Mouse (Mus musculus) midbrain, embryonic 10.5 days (tissue): ENCODE results near the gene Gm21992. TPM values are rescaled to one million over a fixed set of nuclear protein-coding genes. Genes with fewer than 3 reads are reported as not detected.
"Not testable (repeated sequence)": the region's sequence is repeated elsewhere in the genome, so short reads cannot be mapped to it uniquely, and the experiment has no call there.

Experiments
- DNase-seq: peaks from one replicate; pipeline ENCODE4 v3.0.0-alpha.2; 2017; ENCODE audit warnings: low spot score
- H3K27ac ChIP-seq: fragments of 300-500 bp; sonication (generic); replicated peaks from 2 replicates; pipeline ENCODE4 v1.5.1; 2016; ENCODE audit warnings: mild to moderate bottlenecking
- H3K27me3 ChIP-seq: fragments of 300-500 bp; sonication (generic); 2 replicates; pipeline ENCODE4 v1.6.1; 2016; ENCODE audit warnings: low read depth, mild to moderate bottlenecking; ENCODE audit not compliant: poor library complexity, severe bottlenecking
- H3K36me3 ChIP-seq: fragments of 300-500 bp; sonication (generic); 2 replicates; pipeline ENCODE4 v1.6.1; 2016; ENCODE audit warnings: mild to moderate bottlenecking, moderate library complexity
- H3K4me1 ChIP-seq: fragments of 300-500 bp; sonication (generic); 2 replicates; pipeline ENCODE4 v1.6.1; 2016
- H3K4me3 ChIP-seq: fragments of 300-500 bp; sonication (generic); 2 replicates; pipeline ENCODE4 v1.5.1; 2016; ENCODE audit warnings: mild to moderate bottlenecking, moderate library complexity
- H3K9me3 ChIP-seq: fragments of 300-500 bp; sonication (generic); replicated peaks from 2 replicates; pipeline ENCODE4 v1.6.1; 2016; ENCODE audit warnings: mild to moderate bottlenecking
- WGBS: fragments of 180-500 bp; shearing (Covaris S2); methylation state at CpG from one replicate; pipeline ENCODE4 v1.1.7; 2016; 5-methylcytosine and 5-hydroxymethylcytosine counted together
- polyA plus RNA-seq: library from polyadenylated mRNA; unstranded; fragments of >200 nt; fragmentation: Nextera tagmentation; extraction: Ambion mirVana; gene quantifications from 2 replicates; pipeline ENCODE4 v1.2.1, GENCODE M21; 2016

Gm21992 gene
- polyA plus RNA-seq, 1 experiment from 2014 or later = 35.3 TPM

GRCm38 (mm10) chr19:4838526-4839140 lies 27.2 kb upstream of the Gm21992 start:
- 38% methylated on average over 10 of the region's 10 CpGs for WGBS
- Histone ChIP-seq H3K36me3 (no peaks in the 10 kb centered on the region), H3K4me3 (peak overlapping the region; percentile 72), H3K4me1 (peaks cover 21% of the 10 kb centered on the region), H3K27ac (peak overlapping the region; percentile 83), H3K9me3 (no peaks in the 10 kb centered on the region), H3K27me3 (peaks cover 31% of the 10 kb centered on the region)
- no peak for DNase-seq

- Histone ChIP-seq H3K27me3 (peaks cover 26% of the 10 kb centered on the region), H3K4me1 (peaks cover 27% of the 10 kb centered on the region), H3K27ac (no peak overlapping the region), H3K9me3 (no peaks in the 10 kb centered on the region), H3K36me3 (peaks cover 4% of the 10 kb centered on the region), H3K4me3 (no peak overlapping the region)
- no peak for DNase-seq
- WGBS = 96% methylated on average over 6 of the region's 6 CpGs
Observed at GRCm38 (mm10) chr19:4837049-4837448, 25.6 kb upstream of the Gm21992 start.

GRCm38 (mm10) chr19:4836096-4836495 lies 24.7 kb upstream of the Gm21992 start:
- H3K27me3 ChIP-seq = peaks cover 17% of the 10 kb centered on the region
- peaks cover 4% of the 10 kb centered on the region for H3K36me3 ChIP-seq
- H3K4me3 ChIP-seq = no peak overlapping the region
- no peak overlapping the region for H3K27ac ChIP-seq
- DNase-seq = no peak
- peaks cover 27% of the 10 kb centered on the region for H3K4me1 ChIP-seq
- H3K9me3 ChIP-seq = no peaks in the 10 kb centered on the region
- 82% methylated on average over 2 of the region's 2 CpGs for WGBS

DNA sequence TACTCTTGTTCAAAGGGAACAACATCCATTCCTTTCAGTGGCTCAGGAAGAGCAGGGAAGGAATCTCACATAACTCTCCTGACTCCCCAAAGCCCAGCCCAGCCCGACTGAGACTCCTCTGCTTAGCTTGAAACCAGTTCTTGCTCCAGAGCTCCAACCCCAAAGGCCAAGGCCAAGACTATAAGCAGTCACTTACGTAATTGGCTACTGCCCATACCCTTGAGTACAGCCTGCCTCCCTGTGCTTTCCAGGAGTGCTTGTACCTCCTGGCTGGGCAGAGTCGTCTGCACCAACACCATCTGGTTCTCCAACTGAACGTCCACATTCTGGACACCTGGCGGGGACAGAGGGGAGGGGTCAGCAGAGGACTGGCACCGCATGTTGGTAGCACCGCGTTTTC lies 22.6 kb upstream of the Gm21992 start:
- DNase-seq = no peak
- peaks cover 17% of the 10 kb centered on the region for H3K4me1 ChIP-seq
- peaks cover 8% of the 10 kb centered on the region for H3K36me3 ChIP-seq
- H3K9me3 ChIP-seq = no peaks in the 10 kb centered on the region
- H3K27ac ChIP-seq = no peak overlapping the region
- 87% methylated on average over 8 of the region's 8 CpGs for WGBS
- no peak overlapping the region for H3K4me3 ChIP-seq
- no peaks in the 10 kb centered on the region for H3K27me3 ChIP-seq

DNA sequence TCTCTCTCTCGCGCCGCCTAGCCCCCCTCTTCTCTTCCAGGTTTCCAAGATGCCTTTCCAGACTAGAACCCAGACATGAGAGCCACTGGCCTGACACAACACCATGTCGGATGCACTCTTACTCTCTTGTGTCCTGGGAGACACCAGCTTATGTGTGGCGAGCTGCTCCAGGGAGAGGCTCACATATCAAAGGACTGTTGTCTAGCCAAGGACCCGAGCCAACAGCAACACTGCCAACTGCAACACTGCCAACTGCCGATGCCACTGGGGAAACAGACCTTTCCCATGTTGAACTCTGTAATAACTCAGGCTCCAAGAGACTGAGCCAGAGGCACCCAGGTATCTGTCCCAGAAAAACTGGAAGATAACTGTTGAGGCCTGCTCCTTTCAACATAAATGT lies 17.7 kb upstream of the Gm21992 start:
- DNase-seq = no peak
- 69% methylated on average over 7 of the region's 7 CpGs for WGBS
- Histone ChIP-seq H3K9me3 (no peaks in the 10 kb centered on the region), H3K4me3 (no peak overlapping the region), H3K4me1 (peaks cover 5% of the 10 kb centered on the region; the same call in 1 of the 2 replicates), H3K36me3 (peaks cover 31% of the 10 kb centered on the region), H3K27me3 (no peaks in the 10 kb centered on the region), H3K27ac (no peak overlapping the region)

GRCm38 (mm10) chr19:4828444-4829114 lies 17.2 kb upstream of the Gm21992 start:
- WGBS = 59% methylated on average over 16 of the region's 16 CpGs
- peaks cover 5% of the 10 kb centered on the region; the same call in 1 of the 2 replicates for H3K4me1 ChIP-seq
- H3K27ac ChIP-seq = no peak overlapping the region
- no peaks in the 10 kb centered on the region for H3K27me3 ChIP-seq
- H3K4me3 ChIP-seq = no peak overlapping the region
- DNase-seq = no peak
- H3K9me3 ChIP-seq = no peaks in the 10 kb centered on the region
- H3K36me3 ChIP-seq = peaks cover 31% of the 10 kb centered on the region

DNA sequence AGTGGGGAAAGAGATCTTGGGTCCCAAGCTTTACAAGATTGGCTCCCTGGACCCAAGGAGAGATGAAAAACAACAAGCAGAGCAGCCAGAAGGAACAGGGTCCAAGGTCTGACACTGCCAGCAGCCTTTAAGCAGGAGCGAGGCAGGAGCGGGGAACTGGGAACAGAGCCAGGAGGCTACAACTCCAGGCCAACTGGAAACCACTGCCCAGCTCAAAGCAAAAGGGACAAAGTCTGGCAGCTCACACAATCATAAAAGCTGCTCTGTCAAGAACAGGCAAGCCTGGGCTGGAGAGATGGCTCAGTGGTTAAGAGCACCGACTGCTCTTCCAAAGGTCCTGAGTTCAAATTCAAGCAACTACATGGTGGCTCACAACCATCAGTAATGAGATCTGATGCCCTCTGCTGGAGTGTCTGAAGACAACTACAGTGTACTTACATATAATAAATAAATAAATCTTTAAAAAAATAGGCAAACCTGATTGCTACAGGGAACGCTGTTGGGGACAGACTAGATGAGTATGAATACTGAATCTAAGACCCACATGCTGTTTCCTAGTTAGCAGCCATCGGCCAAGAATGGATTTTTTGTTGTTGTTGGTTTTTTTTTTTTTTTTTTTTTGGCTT lies 9.4 kb upstream of the Gm21992 start:
- Histone ChIP-seq H3K9me3 (no peaks in the 10 kb centered on the region), H3K27ac (no peak overlapping the region), H3K27me3 (no peaks in the 10 kb centered on the region), H3K36me3 (peaks cover 15% of the 10 kb centered on the region), H3K4me1 (no peaks in the 10 kb centered on the region), H3K4me3 (no peak overlapping the region)
- 92% methylated on average over 5 of the region's 5 CpGs for WGBS
- DNase-seq = no peak

DNA sequence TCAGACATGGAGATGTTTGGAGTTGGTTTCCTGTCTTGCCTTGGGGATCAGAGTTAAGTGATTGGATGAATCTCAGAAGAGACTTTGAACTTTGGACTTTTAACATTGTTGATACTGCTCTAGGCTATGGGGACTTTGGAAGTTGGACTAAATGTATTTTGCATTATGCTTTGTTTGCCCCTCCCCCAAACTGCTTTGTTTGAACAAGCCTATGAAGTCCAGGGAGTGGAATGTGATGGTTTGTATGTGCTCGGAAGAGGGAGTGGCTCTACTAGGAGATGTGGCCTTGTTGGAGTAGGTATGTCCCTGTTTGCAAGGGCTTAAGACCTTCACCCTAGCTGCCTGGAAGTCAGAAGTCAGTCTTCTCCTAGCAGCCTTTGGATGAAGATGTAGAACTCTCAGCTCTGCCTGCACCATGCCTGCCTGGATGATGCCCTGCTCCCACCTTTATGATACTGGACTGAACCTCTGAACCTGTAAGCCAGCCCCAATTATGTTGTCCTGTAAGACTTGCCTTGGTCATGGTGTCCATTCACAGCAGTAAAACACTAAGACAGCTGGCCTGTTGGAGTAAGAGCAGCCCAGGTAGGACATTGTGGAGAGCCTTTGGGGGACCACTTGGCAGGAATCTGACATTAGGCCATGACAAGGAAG lies 5.9 kb upstream of the Gm21992 start:
- DNase-seq = no peak
- 75% methylated on average over 1 of the region's 1 CpGs for WGBS

GRCm38 (mm10) chr19:4813015-4813414 lies 1.6 kb upstream of the Gm21992 start:
- no peaks in the 10 kb centered on the region for H3K27me3 ChIP-seq
- H3K4me1 ChIP-seq = peaks cover 26% of the 10 kb centered on the region
- WGBS = 81% methylated on average over 5 of the region's 6 CpGs
- H3K27ac ChIP-seq = no peak overlapping the region
- no peak overlapping the region for H3K4me3 ChIP-seq
- no peaks in the 10 kb centered on the region; the same call in 1 of the 2 replicates for H3K36me3 ChIP-seq
- H3K9me3 ChIP-seq = no peaks in the 10 kb centered on the region
- no peak for DNase-seq

More for the DNA sequence above, 5.9 kb upstream of the Gm21992 start:
- H3K4me1 ChIP-seq = peaks cover under 1% of the 10 kb centered on the region; the same call in 1 of the 2 replicates
- H3K27me3 ChIP-seq = no peaks in the 10 kb centered on the region
- H3K27ac ChIP-seq = no peak overlapping the region
- H3K4me3 ChIP-seq = no peak overlapping the region
- no peaks in the 10 kb centered on the region for H3K36me3 ChIP-seq
- no peaks in the 10 kb centered on the region for H3K9me3 ChIP-seq

DNA sequence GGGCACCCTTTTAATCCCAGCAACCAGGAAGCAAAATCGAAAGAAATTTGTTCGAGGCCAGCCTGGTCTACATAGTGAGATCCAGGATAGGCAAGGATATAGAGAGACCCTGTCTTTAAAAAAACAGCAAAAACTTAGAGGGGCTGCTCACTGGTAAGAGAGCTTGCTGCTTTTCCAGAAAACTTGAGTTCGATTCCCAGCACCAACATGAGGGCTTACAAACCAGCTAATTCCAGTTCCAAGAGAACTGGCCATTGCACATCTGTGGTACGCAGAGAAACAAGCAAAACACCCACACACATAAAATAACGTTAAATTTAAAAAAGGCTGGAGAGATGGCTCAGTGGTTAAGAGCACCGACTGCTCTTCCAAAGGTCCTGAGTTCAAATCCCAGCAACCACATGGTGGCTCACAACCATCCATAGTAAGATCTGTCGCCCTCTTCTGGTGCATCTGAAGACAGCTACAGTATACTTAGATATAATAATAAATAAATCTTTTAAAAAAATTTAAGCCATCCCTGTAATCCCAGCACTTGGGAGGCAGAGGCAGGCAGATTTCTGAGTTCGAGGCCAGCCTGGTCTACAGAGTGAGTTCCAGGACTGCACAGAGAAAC lies 1.0 kb upstream of the Gm21992 start:
- peak overlapping the region; percentile 95 for H3K27ac ChIP-seq
- WGBS = 78% methylated on average over 8 of the region's 8 CpGs
- H3K9me3 ChIP-seq, DNase-seq, H3K36me3 ChIP-seq, H3K27me3 ChIP-seq: not testable (repeated sequence)
- H3K4me3 ChIP-seq = peak overlapping the region; percentile 96
- peaks cover 28% of the 10 kb centered on the region for H3K4me1 ChIP-seq

- peaks cover 10% of the 10 kb centered on the region for H3K36me3 ChIP-seq
- 9% methylated on average over 12 of the region's 12 CpGs for WGBS
- H3K9me3 ChIP-seq = no peaks in the 10 kb centered on the region
- H3K27me3 ChIP-seq = no peaks in the 10 kb centered on the region
- H3K4me1 ChIP-seq = peaks cover 28% of the 10 kb centered on the region
- H3K4me3 ChIP-seq = peak overlapping the region; percentile 96
- H3K27ac ChIP-seq = peak overlapping the region; percentile 95
- no peak for DNase-seq
Observed at GRCm38 (mm10) chr19:4811909-4812242, 464 bp upstream of the Gm21992 start.

GRCm38 (mm10) chr19:4810746-4811062 lies 708 bp downstream of the Gm21992 start:
- no peak for DNase-seq
- peaks cover 28% of the 10 kb centered on the region for H3K4me1 ChIP-seq
- WGBS = under 1% methylated on average over 17 of the region's 17 CpGs
- H3K4me3 ChIP-seq = peak overlapping the region; percentile 96
- H3K36me3 ChIP-seq = peaks cover 17% of the 10 kb centered on the region
- H3K9me3 ChIP-seq = no peaks in the 10 kb centered on the region
- peak overlapping the region; percentile 95 for H3K27ac ChIP-seq
- no peaks in the 10 kb centered on the region for H3K27me3 ChIP-seq
